In the genomic region with DNA sequence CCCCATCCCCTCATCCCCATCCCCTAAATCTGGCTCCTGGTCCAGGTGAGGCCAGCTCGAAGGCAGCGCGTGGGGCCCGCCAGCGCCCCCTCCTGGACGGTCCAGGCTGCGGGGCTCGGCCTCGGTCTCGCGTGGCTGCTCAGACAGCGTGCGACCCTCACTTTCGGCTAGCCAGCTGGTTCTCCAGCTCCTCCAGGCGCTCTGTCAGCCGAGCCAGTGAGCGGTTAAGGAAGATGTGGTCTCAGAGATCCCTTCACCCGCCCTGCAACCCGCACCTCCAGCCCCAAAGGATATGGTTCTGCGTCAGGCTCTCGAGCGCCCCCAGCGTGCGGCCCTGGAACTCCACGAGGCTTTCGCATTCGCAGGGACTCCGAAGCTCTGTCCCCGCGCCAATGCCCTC, we compare ENCODE assay signal across 8 mouse cellular contexts. TPM values are rescaled to one million over a fixed set of nuclear protein-coding genes. Genes with fewer than 3 reads are reported as not detected.
DNase-seq lines count a peak whose midpoint lies in the region; ATAC-seq lines count a peak whose summit lies in the region.

No protein-coding gene starts in this region.

- ATAC-seq in activated CD4-positive, CD25-positive, alpha-beta regulatory T cell, adult 4 months = peak; percentile 81
- ATAC-seq in inflammation-experienced regulatory T-cells, adult 6 months = peak; percentile 86
- peak; percentile 90 for ATAC-seq in megakaryocyte progenitor cell, adult 5-6 weeks (replicated peaks; ENCODE audit: poor library complexity)

- intact Hi-C loops in gastrocnemius, postnatal 14 days (cut with DNase I; ENCODE audit: low total_unique reads) = loop anchor here (10.0 kb wide), 1 partner anchor 255 kb away; no protein-coding TSS in a partner anchor
- intact Hi-C loops in left cerebral cortex, postnatal 10 days (cut with DNase I) = loop anchor here (5.0 kb wide), 1 partner anchor 287 kb away; no protein-coding TSS in a partner anchor

- peak; percentile 88 for DNase-seq in embryo, embryonic 10.5 days (ENCODE audit: low spot score)
- DNase-seq in gastrocnemius, postnatal 14 days = peak; percentile 82
- peak; percentile 72 to 88 for DNase-seq in left cerebral cortex, postnatal 10 days (ENCODE audit: extremely low spot score in 1 of 2, low spot score in 2 of 2)
- peak; percentile 89 to 90 for DNase-seq in right cerebral cortex, adult 2 months (ENCODE audit: low spot score in 2 of 2)
- peak; percentile 57 for DNase-seq in urinary bladder, postnatal 10 days (ENCODE audit: low spot score)

RNA-seq across cellular contexts. Expression of gene Slpi, which starts 0.6 kb away (rescaled TPM):
- polyA plus RNA-seq in activated CD4-positive, CD25-positive, alpha-beta regulatory T cell, adult 4 months (2017; shearing (Covaris generic)) = 1 to 10 TPM; 3.4 to 4.2 TPM
- under 1 TPM; 0.64 to 0.66 TPM for total RNA-seq in gastrocnemius, postnatal 14 days (2021)
- polyA plus RNA-seq in inflammation-experienced regulatory T-cells, adult 6 months (2017; shearing (Covaris generic)) = 1 to 10 TPM; 3.3 to 7.1 (median 3.8) TPM
- total RNA-seq in left cerebral cortex, postnatal 10 days (2021) = under 1 TPM; 0.62 to 0.93 TPM
- 244 and 316 TPM in 2 replicates for total RNA-seq in megakaryocyte progenitor cell, adult 5-6 weeks (2015)
- 39.7 and 71.6 TPM in 2 replicates for total RNA-seq in megakaryocyte progenitor cell, adult 5-6 weeks (2017)

RNA-seq across cellular contexts. Expression of gene Rbpjl, which starts 13.4 kb away (rescaled TPM):
- not detected for polyA plus RNA-seq in activated CD4-positive, CD25-positive, alpha-beta regulatory T cell, adult 4 months (2017; shearing (Covaris generic))
- under 1 TPM in 1 of 2 experiments, not detected in 1; 0.07 TPM for total RNA-seq in gastrocnemius, postnatal 14 days (2021)
- not detected for polyA plus RNA-seq in inflammation-experienced regulatory T-cells, adult 6 months (2017; shearing (Covaris generic))
- under 1 TPM; 0.41 to 0.79 TPM for total RNA-seq in left cerebral cortex, postnatal 10 days (2021)
- not detected in 2 replicates for total RNA-seq in megakaryocyte progenitor cell, adult 5-6 weeks (2015)
- not detected in 2 replicates for total RNA-seq in megakaryocyte progenitor cell, adult 5-6 weeks (2017)

RNA-seq across cellular contexts. Expression of gene Matn4, which starts 15.5 kb away (rescaled TPM):
- under 1 TPM in 1 of 2 experiments, not detected in 1; 0.32 TPM for polyA plus RNA-seq in activated CD4-positive, CD25-positive, alpha-beta regulatory T cell, adult 4 months (2017; shearing (Covaris generic))
- total RNA-seq in gastrocnemius, postnatal 14 days (2021) = 1 to 10 TPM; 3.7 to 5.4 TPM
- polyA plus RNA-seq in inflammation-experienced regulatory T-cells, adult 6 months (2017; shearing (Covaris generic)) = under 1 TPM in 1 of 3 experiments, not detected in 2; 0.21 TPM
- 10 to 100 TPM; 13.0 to 14.9 TPM for total RNA-seq in left cerebral cortex, postnatal 10 days (2021)
- not detected in 2 replicates for total RNA-seq in megakaryocyte progenitor cell, adult 5-6 weeks (2015)
- not detected in 2 replicates for total RNA-seq in megakaryocyte progenitor cell, adult 5-6 weeks (2017)

RNA-seq across cellular contexts. Expression of gene Sdc4, which starts 54.2 kb away (rescaled TPM):
- 10 to 100 TPM; 13.8 to 23.7 TPM for polyA plus RNA-seq in activated CD4-positive, CD25-positive, alpha-beta regulatory T cell, adult 4 months (2017; shearing (Covaris generic))
- 10 to 100 TPM; 45.1 to 72.6 TPM for total RNA-seq in gastrocnemius, postnatal 14 days (2021)
- 10 to 100 TPM; 12.0 to 42.7 (median 41.8) TPM for polyA plus RNA-seq in inflammation-experienced regulatory T-cells, adult 6 months (2017; shearing (Covaris generic))
- total RNA-seq in left cerebral cortex, postnatal 10 days (2021) = 10 to 100 TPM; 35.9 to 56.8 TPM
- not detected in 2 replicates for total RNA-seq in megakaryocyte progenitor cell, adult 5-6 weeks (2015)
- 0.41 TPM in 1 of 2 replicates, not detected in the other for total RNA-seq in megakaryocyte progenitor cell, adult 5-6 weeks (2017)

RNA-seq across cellular contexts. Expression of gene Svs5, which starts 57.0 kb away (rescaled TPM):
- not detected for polyA plus RNA-seq in activated CD4-positive, CD25-positive, alpha-beta regulatory T cell, adult 4 months (2017; shearing (Covaris generic))
- total RNA-seq in gastrocnemius, postnatal 14 days (2021) = not detected
- not detected for polyA plus RNA-seq in inflammation-experienced regulatory T-cells, adult 6 months (2017; shearing (Covaris generic))
- total RNA-seq in left cerebral cortex, postnatal 10 days (2021) = not detected
- total RNA-seq in megakaryocyte progenitor cell, adult 5-6 weeks (2015) = not detected in 2 replicates
- total RNA-seq in megakaryocyte progenitor cell, adult 5-6 weeks (2017) = not detected in 2 replicates

Comparison
In these comparisons a context has a peak if more than half of its experiments do, and no peak if none do; other contexts are left out.
1. Peak in every context shown above with its lines: DNase-seq and ATAC-seq.
2. RNA of gene Slpi, which starts 0.6 kb away (total RNA-seq): 39.7 to 316 TPM in megakaryocyte progenitor cell, adult 5-6 weeks; 0.62 to 0.93 TPM in left cerebral cortex, postnatal 10 days and 0.64 to 0.66 TPM in gastrocnemius, postnatal 14 days; every median in the first group is over 10 times any median in the second.
3. RNA of gene Matn4, which starts 15.5 kb away (total RNA-seq): 13.0 to 14.9 TPM in left cerebral cortex, postnatal 10 days and 3.7 to 5.4 TPM in gastrocnemius, postnatal 14 days; not detected in megakaryocyte progenitor cell, adult 5-6 weeks; every median in the first group is over 4 times any median in the second.